Mouse (Mus musculus) kidney, postnatal 4 days (tissue): ENCODE results near the gene Mt2.

Experiments
- DNase-seq, 2 experiments: peaks; one replicate each; pipeline ENCODE4 v3.0.0; 2021; ENCODE audit warnings: mixed read lengths in 2 of 2

The Mt2 gene

DNA sequence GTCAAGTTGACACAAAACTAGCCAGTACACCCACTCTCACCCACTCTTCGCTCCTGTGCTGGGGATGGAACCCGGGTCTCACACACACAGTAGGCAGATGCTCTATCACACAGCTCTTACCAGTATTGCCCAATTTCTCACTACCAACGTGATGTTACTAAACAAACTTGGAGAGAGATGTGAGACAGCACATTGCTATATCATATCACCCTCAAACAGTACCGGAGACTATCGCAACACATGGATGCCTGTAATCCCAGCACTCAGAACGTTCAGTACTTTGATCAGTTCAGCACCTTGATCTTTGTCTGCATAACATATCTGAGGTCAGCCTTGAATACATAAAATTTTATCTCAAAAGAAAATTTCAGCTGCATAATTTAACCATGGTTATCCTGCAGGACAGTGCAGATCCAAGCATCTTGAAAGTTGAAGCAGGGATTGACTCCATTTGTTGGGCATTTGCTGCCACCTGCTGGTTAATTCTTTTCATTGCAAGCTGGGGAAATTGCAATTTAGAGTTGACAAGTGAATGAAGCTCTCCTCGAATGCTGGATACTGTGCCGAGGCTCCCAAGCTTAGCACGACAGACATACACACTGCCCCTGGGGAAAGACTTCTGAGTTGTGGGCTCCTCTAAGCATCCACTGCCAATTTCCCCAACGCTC lies 26.9 kb downstream of the Mt2 start:
- peak; percentile 64 to 73 for DNase-seq

DNA sequence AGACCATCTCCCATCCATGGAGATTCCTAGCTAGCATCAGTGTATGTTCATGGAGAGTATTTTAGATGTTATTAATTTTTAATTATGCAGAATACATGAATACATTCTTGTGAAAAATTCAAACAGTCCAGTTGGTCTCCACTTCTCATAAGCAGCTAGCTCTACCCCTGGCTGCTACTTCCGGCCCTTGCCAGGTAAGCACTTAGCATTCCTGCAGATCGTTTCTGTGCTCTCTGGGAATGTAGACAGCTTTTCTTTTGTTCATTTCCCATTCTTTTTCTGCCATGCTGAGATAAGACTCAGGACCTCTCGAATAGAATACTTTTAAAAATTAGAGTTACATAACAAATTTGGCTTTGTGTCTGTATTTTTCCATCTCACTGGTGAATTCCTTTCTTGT lies 31.6 kb downstream of the Mt2 start:
- DNase-seq = no peak

DNA sequence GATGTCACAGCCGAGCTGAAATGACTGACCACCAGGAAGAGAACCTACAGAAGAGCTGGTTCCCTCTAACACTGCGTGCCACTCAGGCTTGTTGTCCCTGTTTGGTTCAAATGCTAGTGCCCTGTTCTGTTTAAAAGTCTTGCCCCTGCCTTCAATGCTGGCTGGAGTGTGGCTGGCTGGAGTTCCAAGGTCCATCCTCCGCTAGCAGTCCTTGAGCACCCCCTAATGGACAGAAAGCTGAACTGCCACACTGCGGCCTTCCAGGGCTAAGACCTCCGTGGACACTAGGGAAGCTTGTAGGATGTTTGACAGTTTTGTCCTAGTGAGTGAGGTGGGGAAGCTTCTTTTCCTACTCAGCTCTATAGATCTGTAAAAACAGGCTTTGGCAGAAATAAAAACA lies 33.3 kb downstream of the Mt2 start:
- peak; percentile 85 to 86 for DNase-seq

DNA sequence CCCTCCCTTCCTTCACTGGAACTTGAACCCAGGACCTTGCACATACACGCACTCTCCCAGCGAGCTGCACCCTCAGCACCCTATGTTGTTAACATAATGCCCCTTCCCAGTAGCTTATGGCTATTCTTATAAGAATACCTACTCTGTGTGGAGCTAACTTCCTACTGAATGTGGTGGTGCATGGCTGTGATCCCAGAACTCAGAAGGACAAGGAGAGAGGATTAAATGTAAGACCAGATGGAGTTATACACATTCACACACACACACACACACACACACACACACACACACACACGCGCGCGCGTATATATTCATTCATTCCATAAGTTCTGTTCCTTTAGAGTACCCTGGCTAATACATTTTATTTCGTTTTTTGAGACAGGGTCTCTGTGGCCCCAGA lies 33.8 kb downstream of the Mt2 start:
- no peak for DNase-seq

DNA sequence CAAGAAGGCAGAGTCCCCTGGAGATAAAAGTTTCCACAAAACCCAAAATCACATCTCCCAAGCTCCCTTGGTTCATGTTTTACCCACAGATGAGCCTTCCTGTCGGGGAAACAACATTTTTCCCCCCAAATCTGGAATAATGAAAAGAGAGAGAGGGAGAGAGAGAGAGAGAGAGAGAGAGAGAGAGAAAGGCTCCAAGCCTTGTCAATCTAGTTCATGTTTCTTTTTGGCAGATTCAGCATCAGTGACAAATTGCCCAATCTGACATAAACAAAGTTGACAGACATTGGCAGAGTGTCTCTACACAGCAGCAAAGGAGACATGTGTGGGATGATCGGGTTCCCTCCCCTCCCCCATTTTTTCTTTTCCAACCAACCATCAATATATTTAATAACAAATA lies 35.0 kb downstream of the Mt2 start:
- no peak for DNase-seq

DNA sequence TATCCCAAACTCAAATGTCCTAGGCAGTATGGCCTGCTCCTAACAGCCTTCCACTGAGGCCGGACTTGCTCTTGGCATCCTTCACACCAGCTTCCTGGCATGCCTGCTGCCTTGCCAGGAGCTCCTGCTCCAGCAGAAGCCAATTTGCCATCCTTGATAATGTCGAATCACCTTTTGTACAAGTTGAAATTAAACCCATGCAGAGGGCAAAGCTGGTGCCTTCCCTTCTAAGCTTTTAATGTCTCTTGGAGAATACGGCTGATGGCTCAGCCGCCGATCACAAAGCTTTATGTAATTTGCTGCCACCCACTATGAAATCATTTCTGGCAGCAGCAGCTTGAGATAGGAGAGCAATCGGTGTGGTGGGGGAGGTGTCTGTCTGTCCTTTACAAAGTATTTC lies 37.2 kb downstream of the Mt2 start:
- DNase-seq = no peak

DNA sequence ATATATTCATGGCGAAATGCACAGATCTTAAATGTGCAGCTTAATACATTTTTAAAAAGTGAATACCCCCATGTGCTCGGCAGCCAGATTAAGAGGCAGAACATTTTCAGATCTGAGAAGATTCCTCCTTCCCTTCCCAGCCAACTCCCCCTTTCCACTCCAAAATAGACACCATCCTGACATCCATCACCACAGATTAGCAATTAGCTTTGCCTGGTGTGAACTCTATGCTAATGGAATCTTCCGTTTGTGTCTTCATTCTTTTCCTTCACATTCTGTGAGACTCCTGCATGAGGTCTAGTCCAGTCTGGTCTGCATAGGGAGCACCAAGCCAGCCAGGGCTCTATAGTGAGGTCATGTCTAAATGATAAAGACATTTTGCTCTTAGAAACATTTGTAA lies 37.8 kb downstream of the Mt2 start:
- DNase-seq = no peak

DNA sequence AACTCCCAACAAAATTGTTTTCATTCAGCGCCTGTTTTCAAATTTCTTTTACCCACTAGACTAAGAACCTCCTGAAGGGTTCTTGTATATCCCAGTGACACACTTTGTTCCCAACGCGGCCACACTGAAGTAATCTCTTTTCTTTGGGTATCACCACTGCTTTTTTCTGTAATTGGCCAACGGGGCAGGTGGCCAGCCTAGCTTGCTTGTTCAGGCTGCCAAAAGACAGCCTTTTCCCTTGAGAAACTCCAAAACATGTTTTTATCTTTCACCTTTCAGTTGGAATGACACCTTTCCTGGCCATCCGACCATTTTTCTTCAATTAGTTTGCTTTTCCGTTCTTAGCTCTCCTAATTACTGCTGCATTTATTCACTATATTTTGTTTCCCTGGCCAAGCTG lies 41.4 kb downstream of the Mt2 start:
- no peak for DNase-seq

DNA sequence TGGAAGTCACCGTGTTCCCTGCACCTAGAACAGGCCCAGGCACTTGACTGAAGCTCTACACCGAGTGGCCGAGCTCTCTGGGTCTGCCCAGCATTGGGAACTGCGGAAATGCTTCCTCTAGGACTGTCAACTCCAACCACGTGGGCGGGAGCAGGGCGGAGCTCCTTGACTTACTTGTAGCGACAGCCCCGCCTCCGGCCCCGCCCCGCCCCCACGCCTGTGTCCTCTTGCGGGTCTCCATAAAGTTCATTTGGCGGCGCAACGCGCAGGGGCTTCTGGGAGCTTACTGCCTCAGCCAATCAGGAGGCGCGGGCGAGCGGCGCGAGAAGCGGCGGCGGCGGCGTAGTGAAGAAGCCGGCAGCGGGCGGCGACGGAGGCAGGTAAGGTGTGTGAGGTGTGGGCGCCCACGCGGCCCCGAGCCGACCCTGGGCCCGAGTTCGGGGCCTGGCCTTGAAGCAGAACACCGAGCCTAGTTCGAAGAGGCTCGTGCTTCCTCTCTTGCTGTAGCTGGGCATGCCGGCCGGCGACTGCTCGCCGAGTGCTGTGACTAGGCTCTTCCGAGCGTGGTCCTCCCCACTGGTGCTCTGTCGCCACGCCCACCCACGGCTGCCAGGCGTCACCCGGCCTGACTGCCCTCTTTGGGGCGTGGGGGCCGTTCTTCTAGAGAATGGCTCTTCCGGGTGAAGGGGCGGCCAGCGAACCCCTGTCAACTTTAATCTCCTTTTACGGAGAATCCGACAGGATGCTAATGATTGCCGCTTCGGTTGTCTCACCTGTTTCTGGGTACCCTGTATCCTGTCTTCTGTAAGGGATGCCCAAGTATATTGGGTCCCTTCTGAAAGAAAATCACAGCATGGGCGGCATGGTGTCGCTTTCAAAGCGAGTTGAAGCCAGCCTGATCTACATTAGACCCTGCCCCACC lies 42.0 kb downstream of the Mt2 start, which contains the start of gene Nup93:
Nup93 (plus strand) TSS at position 313 of the 922 bp plus-strand sequence.
- DNase-seq = peak; percentile 100
